Mouse (Mus musculus): ENCODE measurements around the gene Hacd4. TPM values are rescaled to one million over a fixed set of nuclear protein-coding genes. Genes with fewer than 3 reads are reported as not detected.

Gene Hacd4
- polyA plus RNA-seq, 1 experiment from 2014 or later = 16.7 TPM

GRCm38 (mm10) chr4:88464574-88464973 is 25.8 kb upstream of the Hacd4 start:
- no peaks in the 10 kb centered on the region for H3K9me3 ChIP-seq (ENCODE audit: control insufficient read depth, low read length)
- H3K9ac ChIP-seq (ENCODE audit: low read length) = no peak overlapping the region
- no peaks in the 10 kb centered on the region for H3K27me3 ChIP-seq (replicated peaks; ENCODE audit: control insufficient read depth, insufficient read depth, low read length)
- no peak overlapping the region for H3K27ac ChIP-seq (ENCODE audit: low read depth)
- no peak overlapping the region for H3K4me3 ChIP-seq (ENCODE audit: low read depth, low read length)
- H3K4me1 ChIP-seq (replicated peaks; ENCODE audit: control insufficient read depth, insufficient read depth, low read length) = no peaks in the 10 kb centered on the region
- no peak for DNase-seq (ENCODE audit: low spot score)
- H3K4me2 ChIP-seq (ENCODE audit: low read length) = no peak overlapping the region
- ATAC-seq (replicated peaks; ENCODE audit: low FRiP score, low TSS enrichment, low read depth) = no peak
- H3K36me3 ChIP-seq (ENCODE audit: control insufficient read depth, insufficient read depth, low read length) = no peaks in the 10 kb centered on the region
- 74% methylated on average over 4 of the region's 4 CpGs for WGBS

- no peak overlapping the region for H3K27ac ChIP-seq (ENCODE audit: low read depth)
- no peak overlapping the region for H3K4me2 ChIP-seq (ENCODE audit: low read length)
- no peak overlapping the region for H3K4me3 ChIP-seq (ENCODE audit: low read depth, low read length)
- no peaks in the 10 kb centered on the region for H3K9me3 ChIP-seq (ENCODE audit: control insufficient read depth, low read length)
- H3K27me3 ChIP-seq (replicated peaks; ENCODE audit: control insufficient read depth, insufficient read depth, low read length) = no peaks in the 10 kb centered on the region
- DNase-seq (ENCODE audit: low spot score) (no peak), ATAC-seq (replicated peaks; ENCODE audit: low FRiP score, low TSS enrichment, low read depth) (no peak)
- no peaks in the 10 kb centered on the region for H3K4me1 ChIP-seq (replicated peaks; ENCODE audit: control insufficient read depth, insufficient read depth, low read length)
- WGBS = 69% methylated on average over 8 of the region's 8 CpGs
- H3K36me3 ChIP-seq (ENCODE audit: control insufficient read depth, insufficient read depth, low read length) = no peaks in the 10 kb centered on the region
- no peak overlapping the region for H3K9ac ChIP-seq (ENCODE audit: low read length)
Measured at GRCm38 (mm10) chr4:88462981-88463646, 24.4 kb upstream of the Hacd4 start.

GRCm38 (mm10) chr4:88462501-88462900 is 23.8 kb upstream of the Hacd4 start:
- H3K4me2 ChIP-seq (ENCODE audit: low read length) = no peak overlapping the region
- H3K4me1 ChIP-seq (replicated peaks; ENCODE audit: control insufficient read depth, insufficient read depth, low read length) = no peaks in the 10 kb centered on the region
- H3K27me3 ChIP-seq (replicated peaks; ENCODE audit: control insufficient read depth, insufficient read depth, low read length) = no peaks in the 10 kb centered on the region
- no peak overlapping the region for H3K4me3 ChIP-seq (ENCODE audit: low read depth, low read length)
- H3K9me3 ChIP-seq (ENCODE audit: control insufficient read depth, low read length) = no peaks in the 10 kb centered on the region
- no peaks in the 10 kb centered on the region for H3K36me3 ChIP-seq (ENCODE audit: control insufficient read depth, insufficient read depth, low read length)
- WGBS = 91% methylated on average over 1 of the region's 1 CpGs
- ATAC-seq (replicated peaks; ENCODE audit: low FRiP score, low TSS enrichment, low read depth) (no peak), DNase-seq (ENCODE audit: low spot score) (no peak)
- no peak overlapping the region for H3K27ac ChIP-seq (ENCODE audit: low read depth)
- no peak overlapping the region for H3K9ac ChIP-seq (ENCODE audit: low read length)

GRCm38 (mm10) chr4:88461315-88461714 is 22.6 kb upstream of the Hacd4 start:
- Histone ChIP-seq H3K4me2 (ENCODE audit: low read length) (no peak overlapping the region), H3K36me3 (ENCODE audit: control insufficient read depth, insufficient read depth, low read length) (no peaks in the 10 kb centered on the region), H3K9me3 (ENCODE audit: control insufficient read depth, low read length) (no peaks in the 10 kb centered on the region), H3K4me3 (ENCODE audit: low read depth, low read length) (no peak overlapping the region), H3K27me3 (replicated peaks; ENCODE audit: control insufficient read depth, insufficient read depth, low read length) (no peaks in the 10 kb centered on the region), H3K9ac (ENCODE audit: low read length) (no peak overlapping the region), H3K4me1 (replicated peaks; ENCODE audit: control insufficient read depth, insufficient read depth, low read length) (no peaks in the 10 kb centered on the region), H3K27ac (ENCODE audit: low read depth) (no peak overlapping the region)
- 74% methylated on average over 2 of the region's 2 CpGs for WGBS
- ATAC-seq (replicated peaks; ENCODE audit: low FRiP score, low TSS enrichment, low read depth) (no peak), DNase-seq (ENCODE audit: low spot score) (no peak)

GRCm38 (mm10) chr4:88458673-88459072 is 19.9 kb upstream of the Hacd4 start:
- H3K9ac ChIP-seq (ENCODE audit: low read length) = no peak overlapping the region
- no peaks in the 10 kb centered on the region for H3K27me3 ChIP-seq (replicated peaks; ENCODE audit: control insufficient read depth, insufficient read depth, low read length)
- no peak overlapping the region for H3K4me2 ChIP-seq (ENCODE audit: low read length)
- no peaks in the 10 kb centered on the region for H3K9me3 ChIP-seq (ENCODE audit: control insufficient read depth, low read length)
- H3K4me1 ChIP-seq (replicated peaks; ENCODE audit: control insufficient read depth, insufficient read depth, low read length) = no peaks in the 10 kb centered on the region
- no peaks in the 10 kb centered on the region for H3K36me3 ChIP-seq (ENCODE audit: control insufficient read depth, insufficient read depth, low read length)
- no peak for DNase-seq (ENCODE audit: low spot score)
- 47% methylated on average over 2 of the region's 2 CpGs for WGBS
- H3K4me3 ChIP-seq (ENCODE audit: low read depth, low read length) = no peak overlapping the region
- no peak overlapping the region for H3K27ac ChIP-seq (ENCODE audit: low read depth)
- no peak for ATAC-seq (replicated peaks; ENCODE audit: low FRiP score, low TSS enrichment, low read depth)

- no peak for DNase-seq (ENCODE audit: low spot score)
- no peaks in the 10 kb centered on the region for H3K4me1 ChIP-seq (replicated peaks; ENCODE audit: control insufficient read depth, insufficient read depth, low read length)
- no peak overlapping the region for H3K4me3 ChIP-seq (ENCODE audit: low read depth, low read length)
- no peaks in the 10 kb centered on the region for H3K36me3 ChIP-seq (ENCODE audit: control insufficient read depth, insufficient read depth, low read length)
- no peak overlapping the region for H3K27ac ChIP-seq (ENCODE audit: low read depth)
- H3K4me2 ChIP-seq (ENCODE audit: low read length) = no peak overlapping the region
- no peaks in the 10 kb centered on the region for H3K27me3 ChIP-seq (replicated peaks; ENCODE audit: control insufficient read depth, insufficient read depth, low read length)
- ATAC-seq (replicated peaks; ENCODE audit: low FRiP score, low TSS enrichment, low read depth) = no peak
- no peaks in the 10 kb centered on the region for H3K9me3 ChIP-seq (ENCODE audit: control insufficient read depth, low read length)
- H3K9ac ChIP-seq (ENCODE audit: low read length) = no peak overlapping the region
- 95% methylated on average over 1 of the region's 1 CpGs for WGBS
Measured at GRCm38 (mm10) chr4:88458093-88458492, 19.4 kb upstream of the Hacd4 start.

GRCm38 (mm10) chr4:88450087-88450765 is 11.5 kb upstream of the Hacd4 start:
- Histone ChIP-seq H3K36me3 (ENCODE audit: control insufficient read depth, insufficient read depth, low read length) (no peaks in the 10 kb centered on the region), H3K27ac (ENCODE audit: low read depth) (no peak overlapping the region), H3K4me3 (ENCODE audit: low read depth, low read length) (no peak overlapping the region), H3K4me1 (replicated peaks; ENCODE audit: control insufficient read depth, insufficient read depth, low read length) (peaks cover 5% of the 10 kb centered on the region; the same call in 1 of the 2 replicates), H3K9ac (ENCODE audit: low read length) (no peak overlapping the region), H3K4me2 (ENCODE audit: low read length) (no peak overlapping the region), H3K27me3 (replicated peaks; ENCODE audit: control insufficient read depth, insufficient read depth, low read length) (no peaks in the 10 kb centered on the region), H3K9me3 (ENCODE audit: control insufficient read depth, low read length) (no peaks in the 10 kb centered on the region)
- ATAC-seq (replicated peaks; ENCODE audit: low FRiP score, low TSS enrichment, low read depth) (no peak), DNase-seq (ENCODE audit: low spot score) (no peak)
- WGBS = 85% methylated on average over 1 of the region's 1 CpGs

GRCm38 (mm10) chr4:88448976-88449375 is 10.2 kb upstream of the Hacd4 start:
- Histone ChIP-seq H3K9me3 (ENCODE audit: control insufficient read depth, low read length) (no peaks in the 10 kb centered on the region), H3K9ac (ENCODE audit: low read length) (no peak overlapping the region), H3K4me3 (ENCODE audit: low read depth, low read length) (no peak overlapping the region), H3K27ac (ENCODE audit: low read depth) (no peak overlapping the region), H3K36me3 (ENCODE audit: control insufficient read depth, insufficient read depth, low read length) (no peaks in the 10 kb centered on the region), H3K27me3 (replicated peaks; ENCODE audit: control insufficient read depth, insufficient read depth, low read length) (no peaks in the 10 kb centered on the region), H3K4me1 (replicated peaks; ENCODE audit: control insufficient read depth, insufficient read depth, low read length) (peaks cover 5% of the 10 kb centered on the region; the same call in 1 of the 2 replicates), H3K4me2 (ENCODE audit: low read length) (no peak overlapping the region)
- WGBS = 36% methylated on average over 2 of the region's 2 CpGs
- DNase-seq (ENCODE audit: low spot score) (no peak), ATAC-seq (replicated peaks; ENCODE audit: low FRiP score, low TSS enrichment, low read depth) (0 out of 2 replicates have a peak, but pooled peaks have one; percentile 15)

GRCm38 (mm10) chr4:88440814-88441213 is 2.1 kb upstream of the Hacd4 start:
- DNase-seq (ENCODE audit: low spot score) = no peak
- peaks cover 27% of the 10 kb centered on the region for H3K4me1 ChIP-seq (replicated peaks; ENCODE audit: control insufficient read depth, insufficient read depth, low read length)
- H3K4me3 ChIP-seq (ENCODE audit: low read depth, low read length) = no peak overlapping the region
- ATAC-seq (replicated peaks; ENCODE audit: low FRiP score, low TSS enrichment, low read depth) = no peak
- H3K27ac ChIP-seq (ENCODE audit: low read depth) = no peak overlapping the region
- no peaks in the 10 kb centered on the region for H3K27me3 ChIP-seq (replicated peaks; ENCODE audit: control insufficient read depth, insufficient read depth, low read length)
- no peak overlapping the region for H3K4me2 ChIP-seq (ENCODE audit: low read length)
- H3K9ac ChIP-seq (ENCODE audit: low read length) = no peak overlapping the region
- H3K36me3 ChIP-seq (ENCODE audit: control insufficient read depth, insufficient read depth, low read length) = no peaks in the 10 kb centered on the region
- WGBS = 88% methylated on average over 7 of the region's 7 CpGs
- H3K9me3 ChIP-seq (ENCODE audit: control insufficient read depth, low read length) = no peaks in the 10 kb centered on the region
